Mouse (Mus musculus) skeletal muscle tissue, adult 2 months (tissue): ENCODE measurements at regions not wholly inside any gene's neighbourhood (a gene's known extent, or its start where the extent isn't known, plus 50 kb on each side); places are given as distances from the start of the nearest gene placed in this dataset.
A peak's percentile ranks its signal among the peaks of the same experiment; 100 is the strongest.

Source experiments
- DNase-seq: peaks from one replicate; pipeline ENCODE4 v3.0.0-alpha.2; 2012; ENCODE audit warnings: low read depth, low spot score

- peak; percentile 80 for DNase-seq
These were observed 198.4 kb downstream of the Klf6 start for GRCm38 (mm10) chr13:6059515-6060228.

GRCm38 (mm10) chr13:6060229-6060845 is 199.1 kb downstream of the Klf6 start:
- DNase-seq: no peak

- DNase-seq: no peak
These were observed 201.0 kb downstream of the Klf6 start for GRCm38 (mm10) chr13:6062305-6062704.

GRCm38 (mm10) chr13:6062729-6063386 is 201.6 kb downstream of the Klf6 start:
- no peak for DNase-seq

- DNase-seq: no peak
These were observed 215.9 kb downstream of the Klf6 start for GRCm38 (mm10) chr13:6076978-6077825.

DNA sequence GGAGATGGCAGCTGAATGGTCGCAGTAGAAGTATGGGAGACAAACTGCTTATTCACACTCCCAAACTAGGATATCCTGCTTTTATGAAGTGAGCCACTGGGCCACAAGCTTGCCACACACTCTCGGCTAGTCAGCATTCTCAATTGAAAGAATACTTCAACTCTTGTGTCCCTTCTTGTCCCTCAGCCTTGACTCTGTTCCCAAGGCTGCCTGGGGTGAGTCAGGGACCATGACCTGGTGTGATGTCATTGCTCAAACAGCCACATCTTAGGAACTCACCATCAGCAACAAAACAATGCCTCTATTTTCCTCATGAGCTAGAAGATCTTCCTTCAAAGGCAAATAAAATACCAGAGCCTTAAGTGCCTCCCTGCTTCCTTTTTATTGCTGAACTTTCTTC is 224.6 kb downstream of the Klf6 start:
- DNase-seq: no peak

DNA sequence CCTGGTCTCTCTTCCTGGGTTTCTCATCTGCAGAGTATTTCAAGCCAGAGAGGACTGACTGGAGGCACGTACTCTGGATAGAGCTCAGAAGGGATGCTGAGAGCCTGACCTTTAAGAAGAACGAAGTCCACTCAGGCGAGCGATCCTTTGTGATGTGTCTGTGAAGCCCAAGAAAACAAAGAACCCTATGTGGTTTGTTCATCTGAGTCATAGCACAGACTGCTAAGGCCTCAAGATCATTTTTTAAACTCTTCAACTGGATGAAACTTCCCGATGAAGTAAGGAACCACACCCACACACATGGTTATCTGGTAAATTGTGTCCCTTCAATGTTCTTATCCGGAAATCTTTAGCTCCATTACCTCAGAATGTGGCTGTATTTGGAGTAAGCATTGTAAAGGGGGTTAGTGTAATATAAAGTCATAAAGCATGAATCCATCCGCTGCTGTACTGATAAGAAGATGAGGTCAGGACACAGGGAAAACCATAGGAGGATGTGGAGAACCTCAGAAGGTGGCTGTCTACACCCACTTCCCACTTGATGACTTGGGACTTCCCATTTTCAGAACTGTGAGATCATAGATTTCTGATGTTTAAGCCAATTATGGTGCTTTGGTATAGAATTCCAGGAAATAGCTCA is 247.9 kb downstream of the Klf6 start:
- DNase-seq: no peak

- no peak for DNase-seq
These were observed 258.4 kb downstream of the Klf6 start for GRCm38 (mm10) chr13:6119703-6120102.

DNA sequence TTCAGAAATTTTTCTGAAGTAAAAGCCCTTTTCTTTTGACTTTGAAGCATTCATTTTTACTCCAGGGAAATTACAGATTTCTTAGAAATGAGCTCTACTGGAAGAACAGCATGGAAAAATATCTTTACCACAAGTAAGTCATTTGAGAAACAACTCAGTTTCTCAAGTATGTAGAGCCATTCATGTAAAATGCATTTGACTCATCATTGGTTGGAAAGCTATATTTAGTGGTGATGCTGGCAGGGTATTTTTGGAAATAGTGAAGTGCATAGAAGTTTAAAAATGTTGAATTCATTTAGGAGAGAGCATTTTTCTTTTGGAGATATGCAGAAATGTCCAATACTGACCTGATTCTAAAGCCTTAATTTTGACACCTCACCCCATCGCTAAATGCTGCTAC is 266.0 kb downstream of the Klf6 start:
- DNase-seq: no peak

DNA sequence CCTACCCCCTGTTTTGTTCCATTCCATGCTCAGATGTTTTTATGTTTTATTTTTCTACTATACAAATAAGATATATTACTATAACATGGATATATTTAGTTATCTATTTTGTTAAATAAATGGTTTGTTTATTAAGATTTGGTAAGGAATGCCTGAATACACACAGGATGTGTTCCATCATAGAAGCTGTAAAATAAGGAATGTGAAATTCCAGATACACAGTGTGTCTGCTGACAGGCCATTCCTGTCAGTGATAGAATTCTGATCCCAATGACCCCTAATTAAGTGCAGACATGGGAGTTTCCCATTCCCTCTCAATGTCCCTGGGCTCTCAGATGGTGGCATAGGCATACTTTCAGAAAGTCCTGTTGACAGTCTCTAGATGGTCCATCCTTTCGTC is 267.6 kb downstream of the Klf6 start:
- no peak for DNase-seq

DNA sequence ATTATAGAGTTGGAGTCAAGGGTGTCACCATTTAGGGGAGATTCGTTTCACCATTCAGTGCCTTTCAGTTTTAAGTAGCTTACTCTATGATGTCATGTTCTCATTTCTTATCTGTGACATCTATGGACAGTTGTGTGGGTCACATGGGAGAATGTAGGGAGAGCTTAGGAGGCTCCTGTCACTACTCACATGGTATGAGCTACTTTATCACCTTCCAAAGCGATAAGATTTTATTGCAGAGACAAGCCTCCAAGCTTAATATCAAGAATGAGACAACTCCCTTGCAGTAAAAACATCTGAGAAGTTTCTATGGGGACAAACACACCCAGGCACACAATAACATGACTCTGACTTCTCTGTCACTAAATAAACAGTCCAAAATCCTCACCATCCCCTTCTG is 270.1 kb downstream of the Klf6 start:
- DNase-seq: no peak

DNA sequence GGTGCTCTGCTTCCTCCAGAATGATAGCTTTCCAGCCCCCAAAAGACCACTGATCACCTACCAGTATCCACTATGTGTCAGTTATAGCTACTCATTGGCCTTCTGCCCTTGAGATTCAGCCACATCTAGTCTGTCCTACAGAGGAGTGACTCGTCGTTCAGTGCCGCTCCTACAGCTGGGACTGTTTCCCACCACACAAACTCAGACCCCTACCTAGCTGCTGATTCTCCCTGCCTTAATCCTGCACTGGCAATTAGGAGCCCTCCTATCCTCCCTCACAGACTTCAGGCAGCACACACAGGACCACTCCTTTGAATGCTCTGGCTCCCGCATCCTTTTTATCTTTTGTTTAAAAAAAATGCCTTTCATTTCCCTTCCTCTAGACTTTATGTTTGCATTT is 275.9 kb downstream of the Klf6 start:
- no peak for DNase-seq

GRCm38 (mm10) chr13:6142771-6143170 is 281.5 kb downstream of the Klf6 start:
- no peak for DNase-seq

- DNase-seq: peak; percentile 16
These were observed 292.4 kb downstream of the Klf6 start for GRCm38 (mm10) chr13:6153657-6154056.

DNA sequence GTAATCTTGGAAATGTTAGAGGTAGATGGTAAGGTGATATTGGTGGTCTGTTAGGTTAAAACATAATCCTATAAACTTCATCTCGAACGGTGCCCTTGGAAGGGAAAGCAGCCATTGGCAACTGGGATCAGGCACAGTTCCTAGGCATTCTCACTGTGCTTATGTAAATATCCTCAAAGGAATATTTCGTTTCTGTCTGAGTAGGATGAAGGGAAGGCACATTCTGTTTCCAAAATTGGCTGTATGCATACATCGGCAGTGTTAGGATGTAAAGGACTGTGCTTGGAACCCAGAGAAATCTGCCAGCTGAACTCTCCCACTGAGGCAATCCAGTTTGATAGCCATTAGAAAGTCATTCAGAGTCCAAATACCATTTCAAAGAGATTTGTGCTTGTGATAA is 294.9 kb downstream of the Klf6 start:
- DNase-seq: no peak

DNA sequence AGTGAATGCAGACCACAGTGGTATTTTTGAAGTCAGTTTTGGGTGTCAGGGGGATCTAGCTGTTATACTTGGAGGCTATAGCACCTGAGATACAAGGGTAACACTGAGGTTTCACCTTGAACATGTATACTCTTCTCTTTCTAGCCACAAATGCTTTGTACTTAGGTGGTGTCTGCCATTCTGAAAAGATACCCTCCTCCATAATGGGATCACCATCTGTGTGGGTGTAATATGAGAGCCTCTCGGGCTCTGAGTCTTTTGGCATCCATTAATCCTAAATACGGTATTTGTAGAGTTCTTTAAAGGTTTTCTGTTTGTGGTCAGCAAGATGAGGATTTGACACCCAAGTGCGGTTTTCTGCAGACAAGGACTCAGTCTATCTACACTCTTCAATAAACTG is 295.7 kb downstream of the Klf6 start:
- no peak for DNase-seq

- DNase-seq: no peak
These were observed 296.7 kb downstream of the Klf6 start for GRCm38 (mm10) chr13:6157946-6158345.

DNA sequence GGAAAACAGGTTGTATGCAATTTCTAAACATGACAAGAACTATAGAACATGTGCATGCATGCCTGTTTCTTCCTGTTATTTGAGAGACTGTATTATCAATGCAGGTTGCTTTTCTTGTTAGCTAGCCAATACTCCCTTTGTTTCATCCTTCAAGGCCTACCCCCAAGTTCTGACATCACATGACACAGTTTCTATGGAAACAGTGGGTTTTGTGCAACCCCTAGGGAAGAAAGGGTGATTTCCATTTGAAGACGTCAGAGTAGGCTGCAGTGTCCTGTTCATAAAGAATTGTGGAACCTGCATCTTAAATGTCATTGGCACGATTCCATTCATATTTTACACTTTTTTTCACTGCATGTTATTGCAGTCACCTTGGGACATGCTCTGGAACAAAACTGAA is 298.1 kb downstream of the Klf6 start:
- DNase-seq: no peak

DNA sequence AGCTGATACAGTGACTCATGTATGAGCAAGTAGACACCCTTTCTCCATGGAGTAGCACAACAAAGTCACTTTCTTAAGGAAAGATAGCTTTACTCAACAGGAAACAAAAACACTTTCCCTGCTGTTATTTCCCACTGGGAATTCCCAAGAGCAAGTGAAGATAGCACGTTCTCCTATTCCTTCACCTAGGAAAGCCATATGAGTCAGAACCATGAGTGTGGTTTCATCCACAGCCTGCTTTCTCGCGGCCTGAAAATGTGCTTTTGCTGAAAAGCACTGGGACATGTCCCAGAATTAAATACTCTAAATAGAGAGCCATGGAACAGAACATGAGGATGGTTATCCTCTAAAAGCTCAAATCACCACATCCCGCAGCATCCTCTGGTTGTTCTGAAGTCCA is 304.6 kb downstream of the Klf6 start:
- no peak for DNase-seq

DNA sequence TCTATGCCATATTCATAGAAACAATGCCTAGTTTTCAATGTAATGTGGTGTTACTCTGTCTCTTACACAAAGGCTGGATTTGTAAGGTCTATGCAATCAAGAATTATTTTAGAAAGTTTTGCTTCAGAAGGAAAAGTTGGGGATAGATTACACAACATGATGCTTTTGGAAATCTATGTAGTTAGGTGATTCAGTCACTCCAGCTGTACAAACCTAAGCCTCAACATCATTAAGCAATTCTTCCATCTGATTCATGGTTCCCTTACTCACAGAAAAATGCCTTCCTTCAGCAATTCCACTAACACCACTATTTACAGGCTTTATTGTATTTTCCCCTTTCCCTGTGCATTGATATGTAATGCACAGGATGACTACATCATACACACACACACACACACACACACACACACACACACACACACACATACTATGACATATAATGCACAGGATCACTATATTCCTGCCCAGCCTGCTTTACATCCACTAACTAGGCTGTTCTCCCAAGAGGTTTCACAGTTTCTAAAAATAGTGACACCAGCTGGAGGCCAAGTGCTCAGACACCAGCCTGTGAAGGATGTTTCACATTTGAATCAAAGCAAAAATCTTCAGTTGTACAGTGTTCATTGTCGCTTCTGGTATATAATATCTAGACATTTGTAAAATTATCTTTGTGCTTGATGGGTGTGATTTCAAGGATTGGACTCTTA is 305.9 kb downstream of the Klf6 start:
- no peak for DNase-seq

DNA sequence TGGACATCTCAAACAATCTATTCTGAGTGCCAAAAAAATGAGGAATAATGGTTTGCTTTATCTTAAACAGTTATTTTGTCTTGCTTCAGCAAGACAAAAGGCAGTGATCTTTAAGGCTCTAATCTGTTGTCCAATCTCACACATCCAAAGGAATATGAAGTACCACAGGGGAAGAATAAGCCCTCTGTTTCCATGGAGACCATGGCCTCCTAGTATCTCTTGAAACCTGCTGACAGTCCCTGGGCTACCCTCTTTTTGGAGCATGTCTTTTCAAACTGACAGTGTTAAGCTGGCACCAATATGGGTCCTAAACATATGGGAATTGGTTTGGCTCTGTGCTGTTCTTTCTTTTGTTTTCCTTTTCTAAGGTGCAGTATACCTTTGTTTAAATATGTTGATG is 311.8 kb downstream of the Klf6 start:
- DNase-seq: no peak
